Mouse (Mus musculus) liver, adult 2 months (tissue): Measurements from ENCODE around the gene Flna.

Experiments
- CTCF ChIP-seq: fragments of 200-500 bp; IDR thresholded peaks from 2 replicates; pipeline ENCODE4 v1.5.1; 2011; ENCODE audit warnings: low read depth, low read length, control low read depth
- POLR2A ChIP-seq: fragments of 200-500 bp; IDR thresholded peaks from 2 replicates; pipeline ENCODE4 v1.6.1; 2011; ENCODE audit warnings: low read length, control low read depth; ENCODE audit not compliant: insufficient read depth; ENCODE audit errors: extremely low read depth

DNA sequence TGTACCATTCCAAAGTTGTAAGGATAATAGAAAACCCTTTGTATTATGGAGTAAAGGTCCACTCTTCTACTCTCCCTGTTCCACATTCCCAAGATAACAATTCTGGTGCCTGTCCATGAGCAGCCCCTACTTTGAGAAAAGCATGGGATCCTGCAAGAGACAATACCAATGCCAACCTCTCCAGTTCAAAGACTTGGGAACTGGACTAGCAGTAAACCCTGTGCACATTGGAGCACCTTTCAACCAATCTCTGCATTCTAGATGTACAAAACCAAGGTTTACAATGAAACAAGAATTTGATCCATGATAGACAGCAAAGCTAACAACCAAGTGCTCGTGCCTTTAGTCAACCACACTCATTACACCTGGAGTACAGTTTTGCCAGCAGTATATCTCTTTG is 4.5 kb downstream of the Flna start:
- TF ChIP-seq CTCF (no peak), POLR2A (no peak)
